Mouse (Mus musculus): Measurements from ENCODE around the gene Gm42421.

Gene Gm42421

GRCm38 (mm10) chr5:143941588-143941987, 13.6 kb downstream of the Gm42421 start:
- DNase-seq: no peak

- peak; percentile 93 for DNase-seq
Observed at GRCm38 (mm10) chr5:143943231-143944125, 15.5 kb downstream of the Gm42421 start.

- no peak for DNase-seq
Observed at GRCm38 (mm10) chr5:143948361-143948760, 20.4 kb downstream of the Gm42421 start.

DNA sequence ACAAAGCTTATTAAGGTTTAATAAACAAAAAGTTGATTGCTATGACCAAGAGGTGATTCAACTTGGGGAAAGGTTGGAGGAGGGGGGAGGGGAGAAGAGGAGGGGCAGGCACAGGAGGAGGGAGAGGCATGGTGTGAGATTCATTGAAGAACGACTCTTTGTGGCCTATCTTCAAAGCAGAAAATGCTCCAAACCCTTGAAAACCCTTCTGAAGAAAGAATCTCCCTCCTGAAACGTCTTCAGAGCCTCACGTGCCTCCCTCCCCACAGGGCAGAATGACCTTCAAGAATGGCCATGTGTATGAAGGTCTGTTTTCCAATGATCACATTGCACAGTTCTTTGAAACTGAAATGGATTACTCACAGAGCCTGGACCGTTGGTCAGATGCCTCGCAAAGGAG, 22.0 kb downstream of the Gm42421 start:
- DNase-seq: no peak

DNA sequence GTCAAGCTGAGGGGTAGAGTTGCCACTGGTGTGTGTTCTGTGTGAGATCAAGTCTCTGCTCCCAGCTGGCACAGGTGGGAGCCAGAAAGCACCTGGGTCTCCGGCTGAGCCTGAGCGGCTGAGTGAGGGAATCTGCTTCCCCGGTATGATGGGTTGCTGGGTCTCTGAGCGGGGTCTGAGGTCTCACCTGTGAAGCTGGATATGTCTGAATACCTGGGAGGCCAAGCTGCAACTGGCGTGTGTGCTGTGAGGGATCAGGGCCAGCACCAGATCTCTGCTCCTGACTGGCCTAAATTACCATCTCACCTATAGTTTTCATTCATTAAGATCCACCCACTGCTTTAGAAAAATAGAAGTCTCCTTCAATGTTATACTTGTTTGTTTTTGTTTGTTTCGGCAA, 29.1 kb downstream of the Gm42421 start:
- no peak for DNase-seq

- DNase-seq: no peak
Observed at GRCm38 (mm10) chr5:143959551-143959950, 31.6 kb downstream of the Gm42421 start.

- DNase-seq: no peak
Observed at GRCm38 (mm10) chr5:143961176-143961575, 33.2 kb downstream of the Gm42421 start.

DNA sequence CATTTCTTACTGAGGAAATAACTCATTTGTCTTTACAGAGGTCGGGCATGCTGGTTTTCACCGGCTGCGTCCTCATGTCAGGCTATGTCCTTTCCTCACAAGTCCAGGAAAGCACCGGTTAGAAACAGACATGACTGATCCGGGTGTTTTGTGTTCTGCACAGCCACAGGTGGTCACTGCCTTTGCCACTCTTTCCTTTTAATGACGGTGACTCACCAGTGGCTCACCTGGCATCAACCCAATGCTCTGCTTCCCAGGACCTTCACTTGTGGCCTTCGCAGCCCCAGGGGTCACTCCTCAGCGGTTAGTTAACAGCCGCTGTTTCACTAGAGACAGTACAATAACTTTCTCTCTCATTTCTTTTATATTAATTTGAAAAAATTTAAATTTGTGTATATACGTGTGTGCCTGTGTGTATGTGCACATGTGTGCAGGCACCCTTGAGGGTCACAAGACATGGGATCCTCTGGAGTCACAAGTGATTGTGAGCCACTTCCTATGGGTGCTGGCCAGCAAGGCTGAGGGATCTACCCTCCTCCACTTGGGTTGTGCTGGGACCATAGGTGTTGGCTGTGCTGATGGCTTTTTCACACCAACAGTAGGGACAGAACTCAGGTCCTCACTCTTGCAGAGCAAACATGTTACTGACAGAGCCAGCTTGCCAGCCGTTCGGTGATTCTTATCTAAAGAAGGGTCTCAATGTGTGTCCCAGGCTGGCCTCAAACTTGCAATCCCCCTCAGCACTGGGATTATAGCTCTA, 37.8 kb downstream of the Gm42421 start:
- DNase-seq: no peak

DNA sequence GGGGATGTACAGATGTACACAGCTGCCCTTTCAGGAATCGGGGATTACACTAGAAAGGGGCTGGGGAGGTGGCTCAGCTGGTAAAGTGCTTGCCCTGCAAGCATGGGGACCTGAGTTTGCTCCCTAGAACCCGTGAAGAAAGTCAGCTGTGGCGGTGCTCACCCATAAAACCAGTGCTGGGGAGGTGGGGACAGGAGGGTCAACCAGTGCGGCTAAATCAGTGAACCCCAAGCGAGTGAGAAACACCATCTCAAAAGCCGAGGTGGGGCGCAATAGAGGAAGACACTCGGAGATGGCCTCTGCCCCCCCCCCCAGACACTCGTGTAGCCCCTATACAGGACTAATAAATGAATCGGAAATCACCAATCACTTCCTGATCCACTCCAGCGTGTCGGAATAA, 38.7 kb downstream of the Gm42421 start:
- no peak for DNase-seq

- DNase-seq: no peak
Observed at GRCm38 (mm10) chr5:143972628-143973027, 44.7 kb downstream of the Gm42421 start.

- peak; percentile 52 for DNase-seq
Observed at GRCm38 (mm10) chr5:143974931-143975630, 47.1 kb downstream of the Gm42421 start.

DNA sequence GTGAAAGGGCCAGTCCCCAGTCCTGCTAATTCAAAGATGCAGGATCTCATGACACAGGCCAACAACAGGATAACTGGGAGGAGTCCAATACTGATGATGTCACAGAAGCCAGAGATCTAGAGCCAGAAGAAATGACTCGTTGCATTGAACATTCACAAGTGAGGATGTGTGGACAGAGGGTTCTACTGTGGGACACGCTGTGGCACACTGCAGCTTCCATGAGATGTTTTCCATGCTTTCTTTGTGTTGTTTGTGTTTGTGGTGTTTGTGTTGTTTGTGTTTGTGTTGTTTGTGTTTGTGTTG, 47.6 kb downstream of the Gm42421 start:
- DNase-seq: no peak

GRCm38 (mm10) chr5:143976232-143976631, 48.3 kb downstream of the Gm42421 start:
- DNase-seq: no peak

GRCm38 (mm10) chr5:143976726-143977431, 48.9 kb downstream of the Gm42421 start:
- DNase-seq: no peak

GRCm38 (mm10) chr5:143980858-143981257, 52.9 kb downstream of the Gm42421 start:
- DNase-seq: no peak

GRCm38 (mm10) chr5:143982361-143982760, 54.4 kb downstream of the Gm42421 start:
- DNase-seq: no peak

GRCm38 (mm10) chr5:143985381-143985780, 57.4 kb downstream of the Gm42421 start:
- DNase-seq: no peak
